Mouse (Mus musculus): ENCODE results near the gene Bcar1.

DNA sequence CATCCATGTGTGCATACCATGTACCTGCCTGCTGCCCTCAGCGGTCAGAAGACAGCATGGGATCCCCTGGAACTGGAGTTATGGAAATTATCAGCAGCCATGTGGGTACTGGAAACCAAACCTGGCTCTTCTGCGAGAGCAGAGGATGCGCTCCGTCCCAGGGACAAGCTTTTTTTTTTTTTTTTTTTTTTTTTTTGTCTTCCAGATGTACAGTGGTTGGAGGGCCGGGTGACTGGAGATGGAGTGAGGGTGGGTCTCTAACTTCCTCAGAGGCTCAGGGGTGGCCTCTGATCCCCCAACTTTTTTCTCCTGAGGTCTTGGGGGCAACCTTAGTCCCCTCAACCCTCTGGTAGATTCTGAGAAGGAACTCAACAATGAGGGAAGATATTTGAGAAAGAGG is 1.5 kb upstream of the Bcar1 start:
- no peak for TF ChIP-seq EP300 (IDR thresholded peaks at IDR 0.05; ENCODE audit: low read depth)
- no peak for TF ChIP-seq CTCF (IDR thresholded peaks at IDR 0.05; ENCODE audit: low read depth)
